Mouse (Mus musculus) hematopoietic stem cell, adult 5-6 weeks (primary cell): ENCODE results near the gene Foxn4. TPM values are rescaled to one million over a fixed set of nuclear protein-coding genes. Genes with fewer than 3 reads are reported as not detected.

Experiments
- ATAC-seq, 2 experiments: fragments of 125-278 bp in 1 of 2; replicated peaks in 1 of 2; 2 replicates each; pipeline ENCODE4 v1.8.0; 2016 to 2017; ENCODE audit warnings: inconsistent platforms in 2 of 2, mild to moderate bottlenecking in 2 of 2, moderate number of reproducible peaks in 2 of 2, low read depth in 1 of 2, moderate TSS enrichment in 1 of 2; ENCODE audit not compliant: low FRiP score in 2 of 2, poor library complexity in 2 of 2, severe bottlenecking in 2 of 2, insufficient read depth in 1 of 2, low TSS enrichment in 1 of 2
- total RNA-seq: library from RNA; stranded (forward); fragments of 172-1452, 232-1000 nt; gene quantifications from 2 replicates; pipeline ENCODE4 v1.2.3, GENCODE M21; 2017

The Foxn4 gene
- total RNA-seq, 1 experiment from 2014 or later = not detected

GRCm38 (mm10) chr5:114285398-114285700 is 11.7 kb upstream of the Foxn4 start:
- ATAC-seq = no peak

- no peak for ATAC-seq
Measured at GRCm38 (mm10) chr5:114284604-114285397, 11.2 kb upstream of the Foxn4 start.

GRCm38 (mm10) chr5:114282346-114282745 is 8.7 kb upstream of the Foxn4 start:
- no peak for ATAC-seq

GRCm38 (mm10) chr5:114279382-114280143 is 6.0 kb upstream of the Foxn4 start:
- no peak for ATAC-seq

GRCm38 (mm10) chr5:114275991-114276390 is 2.4 kb upstream of the Foxn4 start:
- no peak for ATAC-seq

GRCm38 (mm10) chr5:114275339-114275738 is 1.7 kb upstream of the Foxn4 start:
- no peak for ATAC-seq

GRCm38 (mm10) chr5:114269984-114270383 is 3.6 kb downstream of the Foxn4 start:
- ATAC-seq = no peak

- ATAC-seq = no peak
Measured at GRCm38 (mm10) chr5:114269499-114269898, 4.1 kb downstream of the Foxn4 start.

GRCm38 (mm10) chr5:114268646-114269045 is 5.0 kb downstream of the Foxn4 start:
- ATAC-seq = no peak

GRCm38 (mm10) chr5:114264791-114265190 is 8.8 kb downstream of the Foxn4 start:
- ATAC-seq = no peak

GRCm38 (mm10) chr5:114264030-114264459 is 9.6 kb downstream of the Foxn4 start:
- no peak for ATAC-seq

- no peak for ATAC-seq
Measured at GRCm38 (mm10) chr5:114261494-114261893, 12.1 kb downstream of the Foxn4 start.

GRCm38 (mm10) chr5:114259495-114259894 is 14.1 kb downstream of the Foxn4 start:
- peak; percentile 82 to 85 for ATAC-seq

- peak; percentile 37 to 44; a peak in 1 of 4 replicates for ATAC-seq
Measured at GRCm38 (mm10) chr5:114248174-114248589, 25.4 kb downstream of the Foxn4 start.

GRCm38 (mm10) chr5:114246465-114246864 is 27.1 kb downstream of the Foxn4 start:
- no peak for ATAC-seq

GRCm38 (mm10) chr5:114239737-114240136 is 33.9 kb downstream of the Foxn4 start:
- no peak for ATAC-seq

GRCm38 (mm10) chr5:114238924-114239323 is 34.7 kb downstream of the Foxn4 start:
- no peak for ATAC-seq

GRCm38 (mm10) chr5:114228901-114229300 is 44.7 kb downstream of the Foxn4 start:
- no peak for ATAC-seq
